Mouse (Mus musculus): ENCODE results near the gene Gm45021.

The Gm45021 gene

GRCm38 (mm10) chr6:48648779-48649178, 59.4 kb downstream of the Gm45021 start:
- DNase-seq (ENCODE audit: low spot score): no peak

GRCm38 (mm10) chr6:48650041-48650440, 60.6 kb downstream of the Gm45021 start:
- DNase-seq (ENCODE audit: low spot score): no peak

DNA sequence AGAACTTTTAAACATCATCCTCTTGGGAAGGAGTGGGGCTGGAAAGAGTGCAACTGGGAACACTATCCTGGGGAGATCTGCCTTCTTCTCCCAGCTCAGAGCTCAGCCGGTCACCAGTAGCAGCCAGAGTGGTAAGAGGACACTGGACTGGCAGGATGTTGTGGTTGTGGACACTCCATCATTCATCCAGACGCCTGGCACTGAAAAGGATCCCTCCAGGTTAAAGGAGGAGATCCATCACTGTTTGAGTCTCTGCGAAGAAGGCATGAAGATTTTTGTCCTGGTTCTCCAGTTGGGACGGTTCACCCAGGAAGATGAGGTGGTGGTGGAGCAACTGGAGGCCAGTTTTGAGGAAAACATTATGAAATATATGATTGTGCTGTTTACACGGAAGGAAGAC, 69.3 kb downstream of the Gm45021 start:
- no peak for DNase-seq (ENCODE audit: low spot score)
